Mouse (Mus musculus): Measurements from ENCODE around the gene Acoxl. TPM values are rescaled to one million over a fixed set of nuclear protein-coding genes. Genes with fewer than 3 reads are reported as not detected.

Gene Acoxl
- total RNA-seq, 2 experiments from 2014 or later = not detected

DNA sequence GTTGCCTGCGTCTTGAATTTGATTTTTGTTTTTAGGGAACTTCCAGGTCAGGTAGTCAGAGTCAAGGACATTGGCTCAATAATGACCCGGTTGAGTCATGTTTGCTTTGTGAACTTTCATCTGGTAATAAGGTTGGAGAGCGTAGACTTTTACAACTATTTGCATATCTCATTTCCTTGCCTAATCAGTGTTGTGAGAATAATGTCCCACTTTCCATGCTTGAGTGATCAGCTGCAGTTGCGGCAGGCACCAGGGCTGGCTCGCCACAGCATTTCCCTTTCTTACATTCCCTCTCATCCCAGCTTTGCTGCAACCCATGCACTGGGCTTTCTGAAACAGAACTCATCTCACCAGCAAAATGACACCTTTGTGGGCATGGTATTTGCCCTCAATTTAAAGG lies 59.0 kb downstream of the Acoxl start:
- DNase-seq = no peak

DNA sequence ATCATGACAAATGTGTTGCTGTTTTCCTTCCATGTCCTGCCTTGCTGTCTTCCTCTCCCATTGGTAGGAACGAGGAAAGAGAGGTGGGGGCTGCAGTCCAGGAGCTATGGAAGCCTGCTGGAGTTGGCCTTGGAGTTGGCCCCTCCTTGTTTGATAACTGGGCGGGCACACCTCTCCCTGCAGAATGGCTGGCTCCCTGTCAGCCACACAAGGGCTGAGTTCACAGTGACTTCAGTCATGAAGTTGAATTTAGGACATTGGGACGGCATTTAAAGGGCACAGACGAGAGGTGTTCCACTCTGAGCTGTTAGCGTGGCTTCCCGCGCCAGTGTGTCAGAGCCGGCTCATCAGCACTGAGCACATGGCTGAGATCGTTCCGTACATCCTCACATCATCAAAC lies 66.2 kb downstream of the Acoxl start:
- no peak for DNase-seq

DNA sequence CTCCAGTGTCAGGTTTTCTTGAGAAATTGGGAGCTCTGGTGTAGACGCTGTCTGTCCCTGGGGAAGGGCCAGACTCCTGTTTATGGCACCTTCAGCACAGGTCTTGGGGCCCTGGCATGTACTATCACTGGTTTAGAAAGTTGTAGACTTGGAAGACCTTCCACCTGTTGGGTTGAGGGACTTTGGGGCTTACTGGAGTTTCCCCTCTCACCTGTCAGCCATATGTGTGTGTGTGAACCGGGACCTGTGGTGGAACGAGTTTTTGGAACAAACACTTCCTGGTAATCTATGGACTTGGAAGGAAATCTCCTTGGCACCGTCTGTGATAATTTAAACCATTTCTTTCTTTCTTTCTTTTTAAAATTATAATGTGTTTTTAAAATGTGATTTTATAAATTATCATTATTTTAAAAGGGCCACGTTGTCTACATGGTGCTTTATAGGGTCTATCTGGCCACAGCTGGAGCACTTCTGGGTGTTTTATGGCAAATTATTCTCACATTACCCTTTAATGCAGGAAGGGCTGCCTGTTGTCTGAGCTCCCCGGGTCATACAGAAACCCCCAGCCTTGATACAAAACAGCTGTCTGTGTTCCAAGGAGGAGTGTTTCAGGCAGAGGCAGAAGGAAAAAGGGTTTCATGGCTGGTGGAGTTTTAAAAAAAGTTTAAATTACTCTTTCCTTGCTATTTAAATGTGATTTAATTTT lies 68.5 kb downstream of the Acoxl start:
- no peak for DNase-seq

DNA sequence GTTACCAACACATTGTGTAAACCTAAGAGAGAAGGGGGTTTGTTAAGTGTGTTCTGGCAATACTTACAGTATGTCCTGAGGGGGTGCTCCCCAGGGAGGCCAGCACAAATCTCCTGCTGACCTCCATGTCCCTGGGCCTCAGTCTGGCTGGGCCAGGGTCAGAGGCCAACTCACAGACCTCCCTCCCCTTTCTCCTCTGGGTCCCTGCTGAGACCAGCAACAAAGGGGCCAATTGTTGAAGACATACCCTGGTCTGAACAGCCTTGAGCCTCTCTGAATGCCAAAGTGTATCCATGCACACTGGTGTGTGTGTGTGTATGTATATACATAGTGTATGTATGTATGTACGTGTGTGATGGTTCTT lies 69.0 kb downstream of the Acoxl start:
- DNase-seq = no peak

DNA sequence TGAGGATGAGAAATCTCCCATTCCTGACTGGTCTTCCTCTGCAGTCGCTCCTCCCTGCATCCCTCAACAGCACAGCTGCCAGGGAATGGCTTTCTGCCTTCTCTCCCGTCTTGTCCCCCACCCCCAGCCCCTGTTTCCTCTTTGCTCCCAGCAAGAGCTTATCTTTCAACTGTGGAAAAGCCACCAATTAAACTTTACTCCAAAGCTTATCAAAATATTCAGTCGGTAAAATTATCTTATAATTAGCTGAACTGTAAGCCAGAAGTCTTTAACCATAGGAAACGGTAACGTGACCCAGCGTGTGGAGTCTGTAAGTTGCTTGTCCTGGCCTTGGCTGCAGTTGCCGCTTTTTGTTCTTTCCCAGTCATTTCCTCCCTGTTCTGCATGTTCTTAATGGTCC lies 70.2 kb downstream of the Acoxl start:
- no peak for DNase-seq

DNA sequence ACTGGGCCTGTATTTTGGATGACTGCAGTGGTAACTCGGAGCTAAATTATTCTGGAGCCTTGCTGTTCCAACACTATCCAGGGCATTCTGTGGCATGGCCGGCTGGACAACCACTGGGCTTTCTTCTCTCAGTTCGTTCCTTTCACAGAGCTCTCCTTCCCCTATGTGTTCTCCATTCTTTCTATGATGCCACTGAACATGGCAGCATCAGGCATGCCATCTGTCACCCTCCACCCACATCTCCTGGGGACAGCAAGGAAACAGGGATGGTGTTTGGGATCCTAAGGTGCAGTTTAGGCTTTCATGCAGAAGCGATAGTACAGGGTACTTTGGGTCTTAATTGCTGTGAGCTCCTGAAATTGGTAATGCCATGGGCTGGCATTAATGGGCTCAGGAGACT lies 71.1 kb downstream of the Acoxl start:
- DNase-seq = peak; percentile 37 to 45

DNA sequence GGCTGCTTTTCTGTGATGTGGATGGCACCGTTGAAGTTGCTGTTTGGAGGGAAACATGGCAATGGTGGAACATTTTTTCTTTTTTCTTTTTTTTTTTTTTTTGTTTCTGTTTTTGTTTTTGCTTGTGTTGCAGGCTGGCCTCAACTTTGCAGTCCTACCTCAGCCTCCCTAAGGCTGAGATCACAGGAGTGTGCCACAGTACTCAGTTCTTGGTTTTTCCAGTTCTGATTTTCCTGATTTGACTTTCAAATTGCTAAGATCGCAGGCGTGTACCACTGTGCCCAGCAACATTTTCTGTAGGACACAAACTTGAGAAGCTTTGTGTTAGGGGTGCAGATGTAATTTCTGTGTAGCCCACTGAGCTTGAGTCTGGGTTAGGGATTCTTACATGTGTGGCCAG lies 72.9 kb downstream of the Acoxl start:
- DNase-seq = no peak

DNA sequence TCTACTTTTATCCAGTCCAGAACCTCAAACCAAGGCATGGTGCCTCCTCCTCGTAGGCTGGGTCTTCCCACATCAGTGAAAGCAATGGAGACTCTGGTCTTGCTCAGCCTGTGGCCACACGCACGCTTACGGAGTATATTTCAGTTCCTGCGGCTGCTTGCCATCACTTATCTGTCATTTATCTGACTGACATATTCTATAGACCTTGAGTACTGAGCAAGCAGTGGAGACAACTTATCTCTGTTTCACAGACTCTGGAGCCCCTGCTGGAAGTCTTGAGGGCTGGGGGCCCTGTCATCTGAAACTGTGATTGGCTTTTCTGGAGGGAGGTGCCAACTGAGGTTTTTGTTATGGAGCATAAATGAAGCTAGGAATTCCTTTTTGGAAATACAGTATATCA lies 75.4 kb downstream of the Acoxl start:
- no peak for DNase-seq

DNA sequence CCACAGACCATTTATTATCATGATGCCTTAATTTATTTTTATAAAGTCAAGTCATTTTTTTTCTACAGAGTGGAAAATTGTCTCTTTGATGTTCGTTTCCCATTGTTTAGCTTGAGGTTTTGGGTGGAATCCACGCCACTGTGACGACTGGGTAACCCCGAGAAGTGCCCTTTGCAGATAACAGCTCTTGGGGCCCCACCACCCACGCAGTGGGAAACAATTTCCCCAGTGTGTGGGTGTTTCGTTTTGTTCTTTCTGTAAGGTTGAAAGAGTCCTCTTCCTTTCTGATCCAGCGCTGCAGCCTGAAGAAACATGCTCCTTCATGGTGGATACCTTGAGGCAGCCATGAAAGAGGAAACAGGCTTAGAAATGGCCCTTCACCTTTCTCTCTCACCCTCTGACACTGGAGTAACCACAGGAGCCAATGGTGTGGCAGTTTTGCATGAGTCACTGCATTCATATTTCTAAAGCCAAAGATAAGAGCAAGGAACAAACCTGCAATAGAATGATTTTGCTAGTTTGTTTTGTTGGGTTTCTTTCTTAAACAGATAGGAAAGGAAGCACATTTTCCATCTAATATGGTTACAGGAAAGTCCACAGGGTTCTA lies 78.2 kb downstream of the Acoxl start:
- DNase-seq = no peak

DNA sequence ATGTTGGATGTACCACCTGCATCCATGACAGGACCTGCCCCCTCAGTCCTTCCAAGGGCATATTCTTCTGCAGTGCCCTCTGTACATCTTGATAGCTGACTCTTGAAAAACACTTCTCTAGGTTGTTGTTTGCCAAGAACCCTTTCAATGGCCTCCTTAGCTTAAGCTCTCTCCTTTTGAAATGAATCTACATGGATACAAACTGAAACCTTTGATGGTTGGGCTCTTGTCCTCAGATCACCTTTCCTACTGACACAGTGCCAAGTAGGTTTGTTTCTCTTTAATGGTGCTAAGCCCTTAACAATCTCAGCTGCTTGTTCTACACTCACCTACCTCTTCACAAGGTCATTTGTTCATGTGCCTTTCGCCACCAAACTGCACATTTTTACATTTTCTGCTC lies 81.1 kb downstream of the Acoxl start:
- DNase-seq = no peak

DNA sequence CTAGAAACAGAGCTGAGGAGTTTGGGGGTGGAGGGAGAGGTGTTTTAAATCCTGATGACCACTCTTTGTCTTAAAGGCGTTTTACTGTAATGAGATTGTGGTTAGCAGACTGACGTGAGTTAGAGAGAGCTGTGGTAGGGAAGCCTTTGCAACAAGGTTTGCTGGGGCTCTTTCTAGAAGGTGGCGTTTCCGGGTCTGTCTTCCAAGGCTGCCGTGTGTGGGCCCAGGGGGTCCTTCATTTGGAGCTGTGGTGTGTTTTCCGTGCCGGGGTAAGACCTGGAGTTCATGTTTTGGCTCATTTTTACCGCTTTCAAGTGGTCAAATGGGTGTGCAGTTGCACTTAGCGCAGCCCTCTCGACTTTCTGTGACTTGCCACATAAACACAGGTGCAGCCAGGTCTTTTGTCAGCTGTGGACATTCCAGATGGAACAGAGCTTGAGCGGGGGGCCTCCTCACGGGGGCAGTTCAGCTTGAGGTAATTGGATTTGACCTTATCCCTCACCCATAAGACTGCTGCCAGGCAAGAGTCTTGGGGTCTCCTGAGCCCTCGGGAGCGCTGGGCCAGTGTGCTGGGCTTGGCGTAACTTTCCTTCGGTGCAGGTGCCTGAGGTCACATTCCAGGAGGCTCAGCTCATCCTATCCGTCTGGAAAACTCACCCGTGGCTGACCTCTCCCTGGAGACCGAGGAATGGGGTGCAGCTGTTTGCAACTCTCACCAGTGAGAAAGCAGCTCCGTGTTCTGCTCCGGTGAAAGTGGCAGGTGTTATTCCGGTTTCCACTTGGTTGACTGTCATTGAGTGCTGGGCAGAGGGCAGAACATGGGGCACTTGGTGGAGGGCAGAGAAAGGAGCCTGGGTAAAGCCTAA lies 83.6 kb downstream of the Acoxl start:
- DNase-seq = no peak

DNA sequence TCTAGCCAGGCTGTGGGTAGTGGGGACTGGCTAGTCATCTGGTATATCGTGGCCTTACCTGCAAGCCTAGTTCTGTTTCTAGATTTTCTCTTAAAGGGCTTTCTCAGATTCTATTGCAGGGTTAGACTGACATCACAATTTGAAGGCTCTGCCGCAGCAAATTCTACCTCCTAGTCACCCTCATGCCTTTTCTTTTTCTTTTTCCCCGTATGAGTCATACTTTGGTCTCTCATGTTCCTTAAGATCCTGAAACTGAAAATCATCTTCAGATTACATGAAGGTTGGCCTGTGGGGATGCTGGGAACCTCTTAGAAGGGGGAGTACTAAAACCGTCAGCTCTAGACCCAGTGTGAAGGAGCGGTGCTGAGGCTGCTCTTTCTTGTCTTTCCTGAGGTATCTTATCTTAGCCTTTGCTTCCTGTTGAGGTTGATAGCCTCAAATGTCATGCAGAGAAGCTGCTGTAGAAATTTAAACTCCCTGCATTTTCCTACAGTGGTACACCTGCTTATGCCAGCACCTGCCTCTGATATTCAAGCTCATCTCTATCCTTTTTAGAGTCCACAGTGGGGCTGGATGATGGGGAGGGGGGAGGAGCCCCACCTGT lies 84.5 kb downstream of the Acoxl start:
- no peak for DNase-seq

DNA sequence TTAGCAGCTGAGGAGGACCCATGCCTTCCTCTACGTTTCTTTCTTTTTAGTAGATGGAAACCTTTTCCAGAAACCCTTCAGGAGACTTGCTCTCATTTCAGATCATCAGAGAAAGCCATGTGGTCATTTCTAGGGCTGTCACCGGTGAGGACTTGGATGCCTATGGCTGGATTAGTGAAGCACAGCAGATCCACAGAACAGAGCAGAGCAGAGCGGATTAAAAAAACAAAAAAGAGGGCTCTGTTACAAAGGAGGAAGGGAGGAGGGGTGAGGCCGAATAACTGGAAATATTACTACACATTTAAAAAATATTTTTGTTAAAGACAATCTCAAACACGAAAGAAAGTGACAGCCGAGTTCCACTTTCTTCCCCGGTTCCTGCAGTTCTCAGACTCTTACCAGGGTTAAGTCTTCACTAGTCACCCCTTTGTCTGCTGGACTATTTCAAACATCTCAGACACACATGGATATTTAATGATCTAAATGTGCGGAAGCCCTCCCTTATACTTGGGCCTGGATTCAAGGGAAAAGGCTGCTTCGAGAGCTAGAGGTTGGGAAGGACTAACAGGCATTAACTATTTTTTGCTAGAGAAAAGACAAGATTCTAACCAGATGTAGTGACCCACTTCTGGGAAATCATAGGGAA lies 88.1 kb downstream of the Acoxl start:
- no peak for DNase-seq

DNA sequence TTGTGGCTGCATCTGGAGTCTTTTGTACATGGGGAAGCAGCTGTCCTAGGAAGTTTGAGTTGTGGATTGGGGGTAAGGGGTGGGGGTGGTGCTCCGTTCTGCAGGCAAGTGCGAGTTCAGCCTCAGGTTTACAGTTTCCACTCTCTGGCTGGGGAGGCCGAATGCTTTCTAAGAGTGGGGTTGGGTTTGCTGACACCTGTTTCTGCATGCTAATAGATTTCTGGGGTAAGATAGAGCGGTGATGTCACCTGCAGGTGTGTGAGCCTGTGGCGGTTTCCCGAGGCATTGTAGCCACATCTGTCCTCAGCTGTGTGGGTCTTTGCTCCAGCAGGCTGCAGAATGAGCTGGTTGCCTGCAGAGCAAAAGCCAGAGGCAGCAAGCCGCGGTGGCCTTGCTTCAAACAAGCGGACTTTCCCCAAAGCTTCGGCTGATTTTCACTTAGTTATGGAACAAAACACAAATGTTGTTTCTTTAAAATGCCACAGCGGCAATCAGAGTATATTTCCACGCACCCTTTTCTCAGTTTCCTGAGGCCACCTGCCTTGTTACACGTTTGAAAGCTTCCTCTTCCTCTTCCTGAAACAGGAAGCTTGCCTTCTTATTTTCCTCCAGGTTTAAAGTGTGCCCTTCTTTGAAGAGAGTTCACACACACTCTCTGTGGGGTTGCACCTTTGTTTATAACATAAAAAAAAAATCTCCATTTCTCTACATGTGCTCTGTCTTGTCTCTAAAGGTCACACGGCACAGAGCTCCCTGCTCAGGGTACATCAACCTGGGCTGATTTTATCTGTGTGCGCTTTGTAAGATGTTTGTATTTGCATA lies 89.0 kb downstream of the Acoxl start:
- DNase-seq = no peak

DNA sequence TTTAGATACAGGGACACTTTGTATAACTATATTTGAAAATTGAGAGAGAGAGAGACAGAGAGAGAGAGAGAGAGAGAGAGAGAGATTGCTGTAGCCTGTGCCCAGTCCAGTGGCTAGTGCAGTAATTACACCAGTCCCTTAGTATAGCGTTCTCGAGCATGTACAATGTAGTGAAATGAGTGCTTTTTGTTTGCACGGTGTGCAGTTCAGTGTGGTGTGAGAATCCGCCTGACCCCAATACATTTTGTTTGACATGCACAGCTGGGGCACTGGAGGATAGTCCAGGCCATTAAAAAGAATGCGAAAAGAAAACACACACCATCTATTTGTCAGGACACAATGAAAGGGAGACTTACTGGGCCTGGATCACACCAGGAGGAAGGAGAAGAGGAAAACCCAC lies 89.6 kb downstream of the Acoxl start:
- no peak for DNase-seq

DNA sequence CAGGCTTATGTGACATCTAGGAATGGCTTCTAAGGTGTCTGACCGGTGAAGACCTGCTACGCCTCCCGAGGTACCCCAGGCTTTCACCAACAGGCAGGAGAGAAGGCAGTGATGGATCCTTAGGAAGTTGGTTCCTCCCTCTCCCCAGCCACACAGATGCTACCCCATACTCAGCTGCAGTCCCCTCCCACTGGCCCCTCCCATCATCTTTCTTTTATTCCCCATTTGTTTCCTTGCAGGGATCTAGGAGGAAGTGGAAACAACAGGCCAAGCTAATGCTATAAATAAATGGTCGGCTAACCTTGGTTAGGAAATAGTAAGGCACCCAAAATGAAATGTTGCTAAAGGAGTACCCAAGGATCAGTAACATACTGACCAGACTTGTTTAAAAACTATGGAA lies 90.2 kb downstream of the Acoxl start:
- DNase-seq = no peak

DNA sequence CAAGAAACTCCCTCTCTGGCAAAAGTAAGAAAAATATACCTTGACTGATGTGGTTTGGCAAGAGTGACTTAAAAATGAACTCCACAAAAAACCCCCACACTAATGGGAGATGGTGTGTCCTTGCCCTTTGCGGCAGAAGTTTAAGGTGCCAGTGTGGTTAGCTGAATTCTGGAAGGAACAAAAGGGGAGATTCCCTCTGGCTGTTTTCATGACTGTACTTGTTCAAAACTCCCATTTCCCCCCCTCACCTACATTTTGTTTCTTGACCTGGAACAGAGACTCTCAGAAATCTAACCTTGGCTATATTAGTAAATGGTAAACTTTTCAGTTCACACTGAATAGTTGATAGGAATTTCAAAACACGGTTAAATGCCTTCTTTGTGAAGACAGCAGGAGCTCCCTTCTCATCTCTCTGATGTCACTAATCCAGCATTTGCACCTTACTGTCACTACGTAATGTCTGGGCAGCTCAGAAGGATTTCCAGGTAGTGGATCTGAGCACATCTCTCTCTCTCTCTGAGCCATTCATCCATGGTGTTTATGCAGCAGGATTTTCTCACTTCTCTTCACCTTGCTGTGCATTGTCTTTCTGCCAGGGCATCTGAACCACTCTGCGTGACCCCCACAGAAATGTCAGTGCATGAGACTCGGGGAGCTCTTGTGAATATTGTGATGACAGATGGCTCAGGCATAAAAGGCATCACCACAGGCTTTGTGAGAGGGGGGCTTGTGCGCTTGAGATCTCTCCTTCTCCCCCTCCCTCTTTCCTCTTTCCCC lies 91.5 kb downstream of the Acoxl start:
- no peak for DNase-seq

DNA sequence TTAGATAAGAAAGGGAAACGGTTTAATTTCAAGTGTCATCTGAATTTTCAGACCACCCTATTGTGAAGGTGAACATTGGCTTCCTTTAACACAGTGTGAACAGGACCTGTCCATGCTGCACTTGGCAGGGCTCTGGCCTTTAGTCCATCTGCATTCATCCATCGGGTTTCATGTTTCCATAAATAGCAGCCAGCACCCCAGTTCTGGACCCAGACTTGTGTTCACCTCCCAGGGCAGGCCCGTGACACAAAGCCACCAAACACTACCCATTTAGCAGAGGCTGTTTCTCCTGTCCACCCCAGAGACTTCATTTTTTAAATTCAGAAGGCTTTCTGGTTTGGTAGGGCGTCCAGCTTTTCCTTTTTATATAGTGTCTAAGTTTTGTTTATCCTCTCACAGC lies 92.9 kb downstream of the Acoxl start:
- DNase-seq = no peak

DNA sequence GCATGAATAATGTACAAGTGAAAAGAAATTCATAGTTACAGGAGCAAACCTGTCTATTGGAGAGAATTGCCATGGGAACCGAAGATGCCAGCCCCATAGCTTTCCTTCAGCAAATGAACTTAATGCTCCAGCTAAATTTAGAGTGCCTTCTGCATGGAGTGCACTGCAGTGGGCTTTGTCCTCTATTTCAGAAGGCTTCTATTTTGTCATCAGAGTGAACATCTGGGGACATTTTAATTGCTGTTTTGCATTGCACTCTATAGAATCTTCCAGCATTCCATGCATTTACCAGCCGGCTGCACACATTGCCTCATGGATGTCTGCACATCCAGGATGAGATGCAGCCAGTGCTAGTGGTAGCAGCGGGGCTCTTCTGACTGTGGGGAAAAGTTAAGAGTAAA lies 94.9 kb downstream of the Acoxl start:
- no peak for DNase-seq

DNA sequence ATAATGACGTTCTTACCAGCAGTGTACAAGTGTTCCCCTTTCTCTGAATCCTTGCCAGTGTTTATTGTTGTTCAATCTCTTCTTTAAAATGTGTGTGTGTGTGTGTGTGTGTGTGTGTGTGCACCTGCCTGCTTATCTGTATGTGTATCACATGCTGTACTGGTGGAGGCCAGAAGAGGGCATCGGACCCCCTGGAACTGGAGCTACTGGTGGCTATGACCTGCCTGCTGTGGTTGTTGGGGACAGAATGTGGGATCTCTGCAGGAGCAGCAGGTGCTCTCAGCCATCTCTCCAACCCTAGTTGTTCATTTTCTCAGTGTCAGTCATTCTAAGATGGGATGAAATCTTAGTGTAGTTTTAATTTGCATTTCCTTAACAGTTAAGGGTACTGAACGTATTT lies 98.4 kb downstream of the Acoxl start:
- no peak for DNase-seq

DNA sequence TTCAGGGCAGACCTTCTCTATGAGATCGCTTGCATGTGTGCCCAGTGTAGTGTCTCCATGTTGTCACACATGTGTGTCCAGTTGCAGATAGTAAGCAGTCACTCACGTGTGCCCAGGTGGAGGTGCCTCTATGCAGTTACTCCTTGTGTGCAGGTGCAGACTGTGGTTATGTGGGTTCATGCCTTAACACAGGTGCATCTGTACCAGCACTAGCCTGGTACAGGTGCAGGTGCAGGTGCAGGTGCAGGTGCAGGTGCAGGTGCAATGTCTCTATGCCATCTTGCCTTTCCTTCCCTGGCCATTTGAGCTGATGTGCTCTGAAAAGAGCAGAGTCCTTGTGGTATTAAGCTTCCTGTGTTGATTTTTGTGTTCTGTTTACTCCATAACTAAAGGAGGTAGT lies 100.5 kb downstream of the Acoxl start:
- DNase-seq = no peak
